Mouse (Mus musculus): Measurements from ENCODE around the gene Fhad1. TPM values are rescaled to one million over a fixed set of nuclear protein-coding genes. Genes with fewer than 3 reads are reported as not detected.

Fhad1 gene
- polyA plus RNA-seq, 1 experiment from 2014 or later, result 1.4 TPM

DNA sequence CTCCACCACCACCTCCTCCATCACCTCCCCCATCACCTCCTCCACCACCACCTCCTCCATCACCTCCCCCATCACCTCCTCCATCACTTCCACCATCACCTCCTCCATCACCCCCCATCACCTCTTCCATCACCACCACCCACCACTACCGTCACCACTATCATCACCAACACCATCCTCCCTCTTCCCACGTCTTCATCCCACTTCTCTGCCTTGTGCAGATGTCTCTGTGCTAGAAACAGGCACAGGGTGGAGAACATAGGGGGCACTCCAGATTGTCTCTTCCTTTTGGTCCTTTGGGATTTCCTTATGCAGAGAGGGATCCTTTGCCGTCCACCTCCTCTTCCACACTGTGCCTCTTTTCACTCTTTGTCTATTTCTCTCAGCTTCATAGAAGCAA, 66.1 kb downstream of the Fhad1 start:
- Histone ChIP-seq H3K4me3 (replicated peaks) (no peak overlapping the region), H3K9ac (no peak overlapping the region), H3K27ac (peak overlapping the region; percentile 66), H3K4me1 (peaks cover 22% of the 10 kb centered on the region), H3K9me3 (replicated peaks) (no peaks in the 10 kb centered on the region), H3K36me3 (no peaks in the 10 kb centered on the region), H3K27me3 (no peaks in the 10 kb centered on the region), H3K4me2 (0 out of 2 replicates have a peak overlapping the region, but pooled peaks have one; percentile 6)
- 82% methylated on average over 3 of the region's 3 CpGs for WGBS
- ATAC-seq (replicated peaks; ENCODE audit: low FRiP score), result no peak

DNA sequence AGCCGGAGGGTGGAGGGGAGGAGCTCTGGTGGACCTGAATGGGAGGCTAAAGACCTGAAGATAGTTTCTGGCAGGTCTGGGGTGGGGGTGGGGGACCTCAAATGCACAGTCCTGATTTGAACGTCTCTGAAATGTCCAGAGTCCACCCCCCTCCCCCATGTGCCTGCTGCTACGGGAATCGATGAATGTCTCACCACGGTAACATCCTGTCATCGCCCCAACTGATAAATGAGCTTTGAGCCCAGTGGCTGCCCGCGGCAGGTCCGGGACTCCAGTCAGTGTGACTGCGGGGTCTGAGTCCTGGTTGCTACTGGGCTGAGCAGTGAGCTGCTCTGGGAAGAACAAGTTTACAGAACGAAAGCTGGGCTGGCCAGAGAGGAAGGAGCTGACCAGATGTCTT, 72.5 kb downstream of the Fhad1 start:
- H3K4me3 ChIP-seq (replicated peaks), result no peak overlapping the region
- no peak overlapping the region for H3K27ac ChIP-seq
- peak; percentile 22; the same call in 1 of the 2 replicates for ATAC-seq (replicated peaks; ENCODE audit: low FRiP score)
- no peak overlapping the region for H3K9ac ChIP-seq
- WGBS, result 38% methylated on average over 11 of the region's 11 CpGs
- no peaks in the 10 kb centered on the region for H3K9me3 ChIP-seq (replicated peaks)
- H3K4me1 ChIP-seq, result peaks cover 7% of the 10 kb centered on the region
- no peaks in the 10 kb centered on the region for H3K27me3 ChIP-seq
- H3K36me3 ChIP-seq, result no peaks in the 10 kb centered on the region
- no peak overlapping the region for H3K4me2 ChIP-seq

DNA sequence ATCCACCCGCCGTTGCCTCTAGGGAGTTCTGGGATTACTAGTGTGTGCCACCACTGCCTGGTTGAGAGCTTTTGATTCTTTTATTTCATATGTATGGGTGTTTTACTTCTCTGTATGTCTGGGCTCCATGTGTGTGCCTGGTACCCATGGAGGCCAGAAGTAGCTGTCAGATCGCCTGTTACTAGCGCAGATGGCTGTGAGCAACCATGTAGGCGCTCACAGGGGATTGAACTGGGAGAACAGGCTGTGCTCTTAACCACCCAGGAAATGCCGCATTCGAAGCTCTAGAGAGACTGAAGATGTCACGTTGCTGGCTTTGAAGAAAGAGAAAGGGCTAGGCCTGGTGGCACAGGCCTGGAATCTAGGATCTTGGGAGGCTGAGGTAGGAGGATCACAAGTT, 73.6 kb downstream of the Fhad1 start:
- Histone ChIP-seq H3K9ac (no peak overlapping the region), H3K9me3 (replicated peaks) (no peaks in the 10 kb centered on the region), H3K4me2 (no peak overlapping the region), H3K4me1 (peaks cover 7% of the 10 kb centered on the region), H3K27me3 (no peaks in the 10 kb centered on the region), H3K27ac (no peak overlapping the region), H3K36me3 (no peaks in the 10 kb centered on the region), H3K4me3 (replicated peaks) (no peak overlapping the region)
- WGBS, result 88% methylated on average over 8 of the region's 8 CpGs
- ATAC-seq (replicated peaks; ENCODE audit: low FRiP score), result no peak

DNA sequence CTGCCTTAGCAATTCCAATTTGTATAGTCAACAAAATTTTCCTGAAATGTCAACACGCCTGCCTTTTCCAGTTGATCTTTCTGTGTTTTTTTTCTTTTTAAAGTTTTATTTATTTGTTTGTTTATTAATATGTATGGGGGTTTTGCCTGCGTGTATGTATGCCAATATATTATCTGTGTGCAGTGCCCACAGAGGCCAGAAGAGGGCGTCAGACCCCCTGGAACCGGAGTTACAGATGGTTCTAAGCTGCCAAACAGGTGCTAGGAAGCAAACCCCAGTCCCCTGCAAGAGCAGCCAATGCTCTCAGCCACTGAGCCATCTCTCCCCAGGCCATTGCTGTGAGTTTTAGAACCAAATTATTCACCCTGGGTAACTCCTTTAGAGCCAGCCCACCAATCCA, 76.3 kb downstream of the Fhad1 start:
- H3K9ac ChIP-seq, result no peak overlapping the region
- no peaks in the 10 kb centered on the region for H3K36me3 ChIP-seq
- no peak overlapping the region for H3K4me3 ChIP-seq (replicated peaks)
- no peak for ATAC-seq (replicated peaks; ENCODE audit: low FRiP score)
- no peaks in the 10 kb centered on the region for H3K27me3 ChIP-seq
- WGBS, result 73% methylated on average over 4 of the region's 4 CpGs
- H3K27ac ChIP-seq, result no peak overlapping the region
- no peaks in the 10 kb centered on the region for H3K9me3 ChIP-seq (replicated peaks)
- H3K4me2 ChIP-seq, result no peak overlapping the region
- peaks cover 7% of the 10 kb centered on the region for H3K4me1 ChIP-seq

DNA sequence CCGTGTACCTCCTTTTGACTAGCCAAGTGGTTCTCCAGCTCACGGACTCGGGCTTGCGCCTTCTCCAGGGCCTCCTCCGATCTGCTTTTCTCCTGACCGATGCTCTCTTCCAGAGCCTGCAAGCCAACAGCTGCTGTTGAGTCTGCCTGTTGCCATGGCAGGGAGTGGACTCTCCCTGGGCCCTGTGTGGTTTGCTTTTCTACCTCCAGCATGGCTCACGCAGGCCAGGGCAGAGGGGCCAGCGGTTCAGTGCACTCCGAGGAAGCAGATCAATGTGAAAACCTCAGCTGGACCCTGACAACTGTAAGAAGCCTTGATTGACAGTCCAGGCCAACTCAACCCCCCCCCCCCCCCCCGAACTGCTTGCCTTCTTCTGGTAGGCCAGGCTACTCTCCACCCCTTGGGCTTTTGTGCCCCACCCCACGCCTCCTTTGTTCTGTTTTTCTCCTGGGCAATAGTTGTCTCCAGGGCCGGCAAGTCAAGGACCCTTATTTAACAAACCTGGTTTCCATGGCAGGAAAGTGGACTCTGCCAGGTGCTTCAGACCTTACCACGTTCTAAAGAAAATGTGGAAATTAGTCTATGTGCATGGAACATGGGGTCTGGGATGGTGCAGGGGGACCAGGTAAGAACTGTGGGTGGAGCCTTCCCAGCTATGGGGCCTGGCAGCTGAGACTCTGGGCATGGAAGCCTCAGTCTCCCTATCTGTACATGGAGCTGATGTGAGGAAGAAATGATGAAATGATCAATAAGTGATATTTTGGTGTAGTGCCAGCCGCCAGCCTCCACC, 81.9 kb downstream of the Fhad1 start:
- no peak overlapping the region for H3K4me3 ChIP-seq (replicated peaks)
- no peak overlapping the region for H3K4me2 ChIP-seq
- no peaks in the 10 kb centered on the region for H3K9me3 ChIP-seq (replicated peaks)
- peaks cover 8% of the 10 kb centered on the region; the same call in 1 of the 2 replicates for H3K4me1 ChIP-seq
- no peaks in the 10 kb centered on the region for H3K36me3 ChIP-seq
- no peak overlapping the region for H3K27ac ChIP-seq
- H3K9ac ChIP-seq, result no peak overlapping the region
- 60% methylated on average over 14 of the region's 14 CpGs for WGBS
- no peak for ATAC-seq (replicated peaks; ENCODE audit: low FRiP score)
- H3K27me3 ChIP-seq, result no peaks in the 10 kb centered on the region

DNA sequence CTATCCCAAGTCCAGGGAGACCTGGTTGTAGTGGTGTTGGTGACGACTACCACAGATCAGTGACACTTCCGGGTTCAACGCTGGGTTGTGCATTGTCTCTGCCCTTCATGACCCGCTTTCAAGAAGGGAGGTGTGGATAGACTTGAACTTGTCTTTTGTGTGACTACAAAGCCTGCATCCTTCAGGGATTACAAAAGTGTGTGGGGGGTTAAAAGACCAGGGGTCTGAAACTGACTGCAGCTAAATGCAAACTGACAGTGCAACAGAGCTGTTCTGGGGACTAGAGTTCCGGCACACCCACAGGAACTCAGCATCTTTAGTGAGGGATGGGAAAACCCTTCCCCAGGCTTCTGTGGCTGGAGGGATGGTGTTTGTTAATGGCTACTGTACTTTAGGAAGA, 83.4 kb downstream of the Fhad1 start:
- Histone ChIP-seq H3K4me1 (peaks cover 8% of the 10 kb centered on the region; the same call in 1 of the 2 replicates), H3K9me3 (replicated peaks) (no peaks in the 10 kb centered on the region), H3K9ac (no peak overlapping the region), H3K36me3 (no peaks in the 10 kb centered on the region), H3K4me3 (replicated peaks) (no peak overlapping the region), H3K4me2 (no peak overlapping the region), H3K27me3 (no peaks in the 10 kb centered on the region), H3K27ac (no peak overlapping the region)
- ATAC-seq (replicated peaks; ENCODE audit: low FRiP score), result no peak
- 92% methylated on average over 5 of the region's 5 CpGs for WGBS

DNA sequence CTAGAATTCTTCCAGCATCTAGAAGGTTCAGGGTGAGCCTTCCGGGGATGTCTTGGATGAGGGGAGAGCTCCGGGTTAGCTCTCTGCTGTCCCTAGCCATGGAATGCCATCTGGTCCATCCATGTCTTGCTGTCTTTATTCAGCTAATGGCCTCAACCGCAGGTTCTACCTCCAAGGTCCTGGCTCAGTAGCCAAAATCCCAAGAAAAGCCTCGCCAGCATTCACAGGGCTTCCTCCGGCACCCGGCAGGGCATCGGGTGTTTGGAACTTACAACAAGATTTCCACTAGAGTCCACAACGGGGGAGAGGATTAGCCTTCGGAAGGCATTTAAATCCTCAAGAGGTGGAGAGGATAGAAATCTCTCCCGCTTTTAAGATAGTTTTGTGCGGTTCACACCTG, 84.9 kb downstream of the Fhad1 start:
- Histone ChIP-seq H3K9ac (no peak overlapping the region), H3K9me3 (replicated peaks) (no peaks in the 10 kb centered on the region), H3K36me3 (no peaks in the 10 kb centered on the region), H3K4me3 (replicated peaks) (no peak overlapping the region), H3K27me3 (no peaks in the 10 kb centered on the region), H3K27ac (no peak overlapping the region), H3K4me1 (peaks cover 20% of the 10 kb centered on the region; the same call in 1 of the 2 replicates), H3K4me2 (no peak overlapping the region)
- 87% methylated on average over 11 of the region's 11 CpGs for WGBS
- no peak for ATAC-seq (replicated peaks; ENCODE audit: low FRiP score)

DNA sequence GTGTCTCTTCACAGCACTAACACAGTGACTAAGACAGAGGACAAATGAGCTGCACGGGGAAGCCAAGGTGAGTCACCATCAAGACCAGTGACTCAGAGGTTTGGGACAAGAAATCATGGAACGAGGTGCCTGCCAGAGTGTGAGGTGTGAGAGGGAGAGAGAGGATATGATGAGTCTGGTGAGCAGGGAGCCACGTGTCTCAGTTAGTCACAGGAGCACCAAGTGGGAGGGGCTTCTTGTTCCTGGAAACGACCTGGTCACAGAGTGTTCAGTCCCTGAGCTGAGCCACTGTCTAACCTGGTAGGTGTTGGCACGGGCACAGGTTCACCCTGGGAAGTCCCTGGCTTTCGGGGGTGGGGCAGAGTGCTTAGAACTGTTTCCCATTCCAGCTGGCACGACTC, 86.0 kb downstream of the Fhad1 start:
- WGBS, result 57% methylated on average over 7 of the region's 7 CpGs
- H3K36me3 ChIP-seq, result no peaks in the 10 kb centered on the region
- no peaks in the 10 kb centered on the region for H3K27me3 ChIP-seq
- ATAC-seq (replicated peaks; ENCODE audit: low FRiP score), result no peak; the same call in 1 of the 2 replicates
- no peak overlapping the region for H3K9ac ChIP-seq
- H3K4me1 ChIP-seq, result peaks cover 25% of the 10 kb centered on the region
- no peaks in the 10 kb centered on the region for H3K9me3 ChIP-seq (replicated peaks)
- H3K4me2 ChIP-seq, result no peak overlapping the region
- H3K27ac ChIP-seq, result no peak overlapping the region
- H3K4me3 ChIP-seq (replicated peaks), result no peak overlapping the region

DNA sequence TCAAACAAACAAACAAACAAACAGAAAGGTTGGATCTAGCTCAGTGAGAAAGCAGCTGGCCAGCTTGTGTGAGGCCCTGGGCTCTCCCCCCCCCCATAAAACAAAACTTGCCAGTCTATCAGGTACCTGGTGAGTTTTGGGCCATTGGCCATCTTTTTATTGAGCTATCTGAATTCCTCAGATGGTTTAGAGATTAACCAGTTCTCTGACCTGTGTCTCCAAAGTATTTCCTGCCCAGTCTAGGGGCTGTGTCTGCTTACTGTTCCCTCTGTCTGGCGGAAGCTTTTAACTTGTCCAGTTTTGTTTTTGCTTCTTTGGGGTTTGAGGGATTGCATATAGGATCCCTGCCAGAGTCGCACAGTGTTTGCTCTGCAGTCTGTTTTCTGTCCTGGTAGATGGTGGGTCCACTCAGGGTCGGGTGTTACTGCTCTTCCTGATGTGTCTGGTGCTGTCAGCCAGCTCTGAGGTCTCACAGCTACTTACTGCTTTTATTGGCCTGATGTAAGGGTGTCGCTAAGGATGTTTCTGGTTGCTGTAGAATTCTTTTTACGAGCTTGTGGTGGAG, 89.0 kb downstream of the Fhad1 start:
- no peaks in the 10 kb centered on the region for H3K36me3 ChIP-seq
- WGBS, result 26% methylated on average over 5 of the region's 5 CpGs
- H3K9me3 ChIP-seq (replicated peaks), result no peaks in the 10 kb centered on the region
- peak overlapping the region; percentile 46 for H3K27ac ChIP-seq
- peak; percentile 49; the same call in 1 of the 2 replicates for ATAC-seq (replicated peaks; ENCODE audit: low FRiP score)
- H3K4me2 ChIP-seq, result no peak overlapping the region
- H3K4me3 ChIP-seq (replicated peaks), result no peak overlapping the region
- peaks cover 27% of the 10 kb centered on the region for H3K4me1 ChIP-seq
- H3K9ac ChIP-seq, result no peak overlapping the region
- no peaks in the 10 kb centered on the region for H3K27me3 ChIP-seq

DNA sequence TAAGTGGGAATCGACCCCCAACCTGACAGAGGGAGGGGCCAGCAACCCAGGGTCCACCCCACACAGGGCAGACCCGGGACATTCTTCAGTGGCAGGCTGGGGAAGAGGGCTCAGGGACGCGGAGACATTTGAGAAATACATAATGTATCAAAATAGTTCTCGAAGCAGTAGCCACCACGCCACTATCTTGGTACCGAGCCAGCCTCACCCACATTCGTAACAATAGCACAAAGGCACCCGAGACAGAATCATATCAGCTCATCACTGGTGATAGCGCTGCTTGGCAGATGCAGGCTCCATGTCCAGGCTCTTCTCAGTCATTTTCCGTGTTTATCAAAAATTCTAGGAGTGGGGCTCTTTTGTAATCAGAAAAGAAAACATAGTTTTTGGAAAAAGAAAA, 90.9 kb downstream of the Fhad1 start:
- Histone ChIP-seq H3K27ac (no peak overlapping the region), H3K9ac (no peak overlapping the region), H3K27me3 (no peaks in the 10 kb centered on the region), H3K4me1 (peaks cover 20% of the 10 kb centered on the region; the same call in 1 of the 2 replicates), H3K4me3 (replicated peaks) (no peak overlapping the region), H3K36me3 (no peaks in the 10 kb centered on the region), H3K4me2 (no peak overlapping the region), H3K9me3 (replicated peaks) (no peaks in the 10 kb centered on the region)
- ATAC-seq (replicated peaks; ENCODE audit: low FRiP score), result no peak
- 79% methylated on average over 11 of the region's 11 CpGs for WGBS

DNA sequence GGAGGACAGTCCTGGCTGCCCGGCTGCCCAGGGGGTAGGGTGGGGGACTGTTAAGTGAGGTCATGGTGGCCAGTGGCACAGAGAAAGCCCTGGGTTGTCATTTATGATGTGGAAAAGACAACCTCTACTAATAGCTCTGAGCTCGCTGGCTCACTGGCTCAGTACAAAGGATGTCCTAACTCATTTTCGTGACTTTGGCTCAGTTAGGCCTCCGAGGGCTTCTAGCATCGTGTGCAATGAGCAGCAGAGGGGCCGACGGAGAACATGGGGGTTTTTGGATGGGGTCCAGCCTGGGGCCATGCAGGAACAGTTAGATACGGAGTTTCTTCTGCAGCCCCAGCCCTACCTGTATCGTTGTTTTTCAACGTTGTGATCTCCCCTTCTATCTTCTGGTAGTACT, 94.5 kb downstream of the Fhad1 start:
- no peak overlapping the region for H3K4me3 ChIP-seq (replicated peaks)
- H3K9me3 ChIP-seq (replicated peaks), result no peaks in the 10 kb centered on the region
- no peak overlapping the region for H3K4me2 ChIP-seq
- WGBS, result 69% methylated on average over 10 of the region's 10 CpGs
- no peaks in the 10 kb centered on the region for H3K36me3 ChIP-seq
- H3K27me3 ChIP-seq, result 0 out of 2 replicates have a peak, but pooled peaks cover 2% of the 10 kb centered on the region
- ATAC-seq (replicated peaks; ENCODE audit: low FRiP score), result no peak
- no peak overlapping the region for H3K9ac ChIP-seq
- H3K27ac ChIP-seq, result no peak overlapping the region
- peaks cover 20% of the 10 kb centered on the region for H3K4me1 ChIP-seq

DNA sequence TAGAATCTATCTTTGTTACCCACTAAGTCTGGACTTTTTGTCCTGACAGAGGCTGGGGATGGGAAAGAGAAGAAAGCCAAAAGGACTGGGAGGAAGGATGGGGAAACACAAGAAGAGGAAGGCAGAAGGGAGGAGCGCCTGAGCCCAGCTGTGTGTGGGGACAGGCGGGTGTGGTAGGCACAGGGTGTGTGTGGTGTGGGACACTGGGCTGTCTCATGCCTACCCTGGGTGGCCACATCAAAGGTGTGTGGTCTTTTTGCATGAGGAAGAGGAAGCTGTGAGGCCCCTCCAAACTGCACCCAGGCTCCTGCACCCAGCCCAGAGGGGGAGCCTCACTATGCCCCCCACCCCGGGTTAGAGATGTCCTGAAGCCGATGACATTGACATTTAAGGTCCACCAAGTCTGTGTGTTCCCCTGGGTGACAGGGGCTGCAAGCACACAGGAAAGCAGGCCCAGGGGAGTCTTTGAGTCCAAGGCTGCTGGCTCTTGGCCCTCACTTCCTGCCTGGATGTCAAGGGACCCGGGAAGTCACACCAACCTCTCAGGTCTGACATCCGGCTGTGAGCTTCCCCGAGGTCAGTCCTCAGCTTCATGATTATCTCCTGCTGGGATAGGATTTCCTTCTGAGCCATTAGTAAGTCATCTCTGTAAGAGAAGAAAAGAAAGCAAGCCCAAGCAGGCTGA, 97.0 kb downstream of the Fhad1 start:
- H3K36me3 ChIP-seq, result no peaks in the 10 kb centered on the region
- no peak for ATAC-seq (replicated peaks; ENCODE audit: low FRiP score)
- 0 out of 2 replicates have a peak, but pooled peaks cover 2% of the 10 kb centered on the region for H3K27me3 ChIP-seq
- 44% methylated on average over 7 of the region's 7 CpGs for WGBS
- H3K4me2 ChIP-seq, result no peak overlapping the region
- H3K4me3 ChIP-seq (replicated peaks), result no peak overlapping the region
- no peak overlapping the region for H3K9ac ChIP-seq
- no peak overlapping the region for H3K27ac ChIP-seq
- H3K9me3 ChIP-seq (replicated peaks), result no peaks in the 10 kb centered on the region
- H3K4me1 ChIP-seq, result peaks cover 28% of the 10 kb centered on the region

All from kidney, embryonic 15.5 days (tissue).